Mouse (Mus musculus): Measurements from ENCODE around the gene Grm8.

DNA sequence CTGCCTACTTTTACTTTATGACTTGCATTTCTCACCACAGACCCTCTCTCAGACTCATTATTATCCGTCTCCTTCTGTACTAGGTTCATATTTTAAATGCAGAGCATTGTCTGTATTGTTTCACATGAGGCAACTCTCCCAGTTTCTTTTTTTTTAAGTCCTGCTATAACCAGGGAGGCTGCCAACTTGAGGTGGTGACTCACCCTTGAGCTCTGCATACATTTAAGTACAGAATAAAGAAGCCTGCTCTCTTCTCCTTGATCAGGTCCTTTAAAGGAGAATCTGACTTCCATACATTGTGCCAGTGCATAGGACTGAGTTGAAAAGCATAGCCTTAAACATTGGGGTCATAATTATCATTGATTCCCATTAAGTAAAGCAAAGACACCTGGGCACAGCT, 488.5 kb downstream of the Grm8 start:
- no peak for TF ChIP-seq POLR2A (IDR thresholded peaks at IDR 0.05; ENCODE audit: extremely low read depth, insufficient read depth, low read length)
- TF ChIP-seq CTCF (IDR thresholded peaks at IDR 0.05; ENCODE audit: low read depth, low read length), result no peak

Measured in liver, adult 2 months (tissue).